Mouse (Mus musculus): ENCODE measurements around the gene Mycbp2. TPM values are rescaled to one million over a fixed set of nuclear protein-coding genes. Genes with fewer than 3 reads are reported as not detected.
A peak's percentile ranks its signal among the peaks of the same experiment; 100 is the strongest.

Gene Mycbp2
- total RNA-seq (2012; rRNA removed) (26.8 and 29.5 TPM in 2 replicates), total RNA-seq (2014; rRNA removed) (25.8 and 25.9 TPM in 2 replicates), polyA plus RNA-seq (2012; ENCODE audit: insufficient read length, low read depth) (53.2 and 60.1 TPM in 2 replicates)

DNA sequence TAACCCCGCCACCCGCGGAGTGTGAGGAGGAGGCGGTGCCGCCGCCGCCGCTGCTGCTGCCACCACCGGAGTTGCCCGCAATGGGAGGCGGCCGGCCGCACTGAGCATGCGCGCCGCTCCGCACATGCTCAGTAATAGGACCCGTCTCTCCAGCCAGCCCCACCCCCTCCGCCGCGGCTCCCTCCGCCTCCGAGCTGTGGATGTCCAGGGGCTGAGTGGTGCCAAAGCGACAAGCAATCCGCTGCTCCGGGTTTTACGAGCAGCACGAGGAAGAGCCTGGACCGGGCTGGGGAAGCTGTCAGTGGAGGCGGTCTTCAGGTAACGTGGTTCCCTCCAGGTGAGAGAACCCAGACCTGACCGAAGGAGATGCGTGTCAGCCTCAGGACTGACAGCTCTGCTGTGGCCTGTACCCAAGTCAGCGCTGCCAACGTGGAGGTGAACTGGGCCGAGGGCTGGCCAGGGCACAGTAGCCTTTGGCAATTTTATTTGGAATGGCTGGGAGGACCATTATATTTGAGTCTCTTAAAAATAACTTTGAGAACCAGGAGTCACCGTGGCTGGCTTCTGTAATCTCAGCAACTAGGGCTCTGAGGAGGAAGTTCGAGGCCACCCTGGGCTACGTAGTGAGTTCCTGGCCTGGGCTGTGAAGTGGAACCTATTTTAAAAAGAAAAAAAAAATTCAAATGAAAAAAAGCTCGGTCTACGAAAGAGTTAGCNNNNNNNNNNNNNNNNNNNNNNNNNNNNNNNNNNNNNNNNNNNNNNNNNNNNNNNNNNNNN, at the start of gene Mycbp2:
TSS of gene Mycbp2 (minus strand) at position 86 of the 777 bp plus-strand sequence.
- dilution Hi-C loops (cut with MboI; ENCODE audit: extremely low pct_ligation_motif_present, extremely low pct_unique_long_range_greater_than_20kb, low sequenced_read_pairs), result no loop called here
- no peaks in the 10 kb centered on the region for H3K9me3 ChIP-seq (replicated peaks; ENCODE audit: low read length)
- H3K27me3 ChIP-seq (replicated peaks), result no peaks in the 10 kb centered on the region
- no peaks in the 10 kb centered on the region for H3K36me3 ChIP-seq (replicated peaks in 1 of 2; ENCODE audit: control insufficient read depth in 1 of 2, insufficient read depth in 1 of 2, low read length in 1 of 2)
- in situ Hi-C loops (cut with MboI; ENCODE audit: low pct_ligation_motif_present, low pct_unique_long_range_greater_than_20kb, low sequenced_read_pairs), result no loop called here
- peaks cover 15 to 47% of the 10 kb centered on the region in 2 experiments for H3K4me1 ChIP-seq (ENCODE audit: control insufficient read depth in 1 of 2, insufficient read depth in 2 of 2)
- H3K4me3 ChIP-seq (replicated peaks in 1 of 3; ENCODE audit: low read depth in 2 of 3, low read length in 2 of 3, poor library complexity in 1 of 3), result peak within 1 kb of the TSS; percentile 78 to 98 (median 87)
- peaks cover 35% of the 10 kb centered on the region for H3K79me2 ChIP-seq (replicated peaks; ENCODE audit: control insufficient read depth, extremely low read depth, insufficient read depth, poor library complexity, severe bottlenecking)
- peak within 1 kb of the TSS; percentile 95 for H3K4me2 ChIP-seq (ENCODE audit: insufficient read depth, low read depth, poor library complexity, severe bottlenecking)
- H3K9ac ChIP-seq (ENCODE audit: insufficient read depth, low read depth), result peak within 1 kb of the TSS; percentile 75
- peak within 1 kb of the TSS; percentile 74 for H3K27ac ChIP-seq (ENCODE audit: insufficient read depth, low read depth)
- DNase-seq (ENCODE audit: extremely low read depth), result peak; percentile 97
- TF ChIP-seq CHD1 (IDR thresholded peaks at IDR 0.05; ENCODE audit: low read depth, low read length) (no peak), MEF2A (IDR thresholded peaks at IDR 0.05; ENCODE audit: borderline replicate concordance, low read depth, low read length) (peak; percentile 75), UBTF (IDR thresholded peaks at IDR 0.05; ENCODE audit: low read depth, low read length) (no peak), CHD2 (IDR thresholded peaks at IDR 0.05; ENCODE audit: low read length) (no peak), SIN3A (IDR thresholded peaks at IDR 0.05; ENCODE audit: low read length) (peak; percentile 95), MAFK (IDR thresholded peaks at IDR 0.05; ENCODE audit: insufficient replicate concordance, low read length) (no peak), RAD21 (IDR thresholded peaks at IDR 0.05; ENCODE audit: low read depth, low read length) (no peak), IRF4 (IDR thresholded peaks at IDR 0.05; ENCODE audit: low read depth, low read length) (peak; percentile 71), NRF1 (IDR thresholded peaks at IDR 0.05; ENCODE audit: low read depth, low read length) (peak; percentile 97), KAT2A (IDR thresholded peaks at IDR 0.05; ENCODE audit: insufficient replicate concordance, low read length) (no peak), EP300 (IDR thresholded peaks at IDR 0.05; ENCODE audit: low read length) (no peak; the same call in 1 of the 2 replicates), JUN (IDR thresholded peaks at IDR 0.05; ENCODE audit: insufficient read depth, low read depth, low read length) (no peak), ETS1 (conservative IDR thresholded peaks at IDR 0.05; ENCODE audit: low read depth, low read length) (0 out of 2 replicates have a peak, but pooled peaks have one; percentile 29), GABPA (IDR thresholded peaks at IDR 0.05; ENCODE audit: insufficient replicate concordance, low read depth, low read length) (no peak), CTCF (conservative IDR thresholded peaks at IDR 0.05 in 1 of 2, IDR thresholded peaks at IDR 0.05 in 1 of 2; ENCODE audit: low read depth in 2 of 2, low read length in 2 of 2) (no peak), PAX5 (IDR thresholded peaks at IDR 0.05; ENCODE audit: low read length) (no peak), E2F4 (IDR thresholded peaks at IDR 0.05; ENCODE audit: insufficient replicate concordance, low read depth, low read length) (no peak), MAZ (IDR thresholded peaks at IDR 0.05; ENCODE audit: low read depth, low read length) (peak; percentile 90; the same call in 1 of the 2 replicates), POLR2A (IDR thresholded peaks at IDR 0.05; ENCODE audit: low read depth, low read length) (peak; percentile 61), ZC3H11A (IDR thresholded peaks at IDR 0.05; ENCODE audit: low read depth, low read length) (no peak), TBP (conservative IDR thresholded peaks at IDR 0.05; ENCODE audit: low read depth, low read length) (no peak), MXI1 (IDR thresholded peaks at IDR 0.05; ENCODE audit: low read depth, low read length) (peak; percentile 95), TCF12 (IDR thresholded peaks at IDR 0.05; ENCODE audit: low read depth, low read length) (peak; percentile 82; the same call in 1 of the 2 replicates), NELFE (IDR thresholded peaks at IDR 0.05; ENCODE audit: low read depth, low read length) (peak; percentile 28), USF2 (conservative IDR thresholded peaks at IDR 0.05; ENCODE audit: low read depth, low read length) (no peak), ELF1 (IDR thresholded peaks at IDR 0.05; ENCODE audit: low read depth, low read length) (peak; percentile 81), HCFC1 (IDR thresholded peaks at IDR 0.05; ENCODE audit: low read depth, low read length) (peak; percentile 72), ZNF384 (IDR thresholded peaks at IDR 0.05; ENCODE audit: low read depth, low read length) (no peak), RCOR1 (conservative IDR thresholded peaks at IDR 0.05; ENCODE audit: low read depth, low read length) (no peak), ZKSCAN1 (IDR thresholded peaks at IDR 0.05; ENCODE audit: borderline replicate concordance, low read depth, low read length) (no peak), MYC (IDR thresholded peaks at IDR 0.05; ENCODE audit: low read depth, low read length) (peak; percentile 86), BHLHE40 (IDR thresholded peaks at IDR 0.05; ENCODE audit: low read depth, low read length) (0 out of 2 replicates have a peak, but pooled peaks have one; percentile 41), USF1 (IDR thresholded peaks at IDR 0.05; ENCODE audit: low read depth, low read length) (no peak; the same call in 1 of the 2 replicates), ZMIZ1 (IDR thresholded peaks at IDR 0.05; ENCODE audit: low read depth, low read length) (peak; percentile 62; the same call in 1 of the 2 replicates), JUND (conservative IDR thresholded peaks at IDR 0.05; ENCODE audit: low read depth, low read length) (no peak), POLR2AphosphoS2 (IDR thresholded peaks at IDR 0.05; ENCODE audit: low read depth, low read length) (no peak; the same call in 1 of the 2 replicates), MAX (IDR thresholded peaks at IDR 0.05; ENCODE audit: low read length) (peak; percentile 88), SMC3 (IDR thresholded peaks at IDR 0.05; ENCODE audit: low read depth, low read length) (no peak)

Data from CH12.LX (cell line).